Mouse (Mus musculus) CH12.LX (cell line): ENCODE results near the gene Vapb.

Experiments used
- CHD1 ChIP-seq: IDR thresholded peaks from 2 replicates; pipeline ENCODE4 v1.6.1; 2012; ENCODE audit warnings: low read depth, low read length, improper control_type of control experiment, inconsistent platforms
- CHD2 ChIP-seq: IDR thresholded peaks from 2 replicates; pipeline ENCODE4 v1.6.1; 2011; ENCODE audit warnings: low read length, improper control_type of control experiment
- CTCF ChIP-seq, 2 experiments: IDR thresholded peaks in 1 of 2; conservative IDR thresholded peaks in 1 of 2; 2 replicates each; pipeline ENCODE4 v1.5.1; 2011 to 2012; ENCODE audit warnings: low read depth in 2 of 2, low read length in 2 of 2, improper control_type of control experiment in 1 of 2, inconsistent platforms in 1 of 2, mild to moderate bottlenecking in 1 of 2, moderate library complexity in 1 of 2
- JUND ChIP-seq: conservative IDR thresholded peaks from 2 replicates; pipeline ENCODE4 v1.6.1; 2011; ENCODE audit warnings: low read depth, low read length, improper control_type of control experiment
- MAX ChIP-seq: IDR thresholded peaks from 2 replicates; pipeline ENCODE4 v1.6.1; 2011; ENCODE audit warnings: low read length, improper control_type of control experiment
- MXI1 ChIP-seq: IDR thresholded peaks from 2 replicates; pipeline ENCODE4 v1.6.1; 2011; ENCODE audit warnings: mild to moderate bottlenecking, low read depth, low read length, improper control_type of control experiment
- NELFE ChIP-seq: IDR thresholded peaks from 2 replicates; pipeline ENCODE4 v1.6.1; 2011; ENCODE audit warnings: low read depth, low read length, improper control_type of control experiment
- POLR2A ChIP-seq: IDR thresholded peaks from 2 replicates; pipeline ENCODE4 v1.6.1; 2011; ENCODE audit warnings: low read depth, mild to moderate bottlenecking, improper control_type of control experiment, low read length
- TBP ChIP-seq: conservative IDR thresholded peaks from 2 replicates; pipeline ENCODE4 v1.6.1; 2011; ENCODE audit warnings: low read depth, low read length, improper control_type of control experiment
- UBTF ChIP-seq: IDR thresholded peaks from 2 replicates; pipeline ENCODE4 v1.6.1; 2012; ENCODE audit warnings: low read depth, mild to moderate bottlenecking, inconsistent platforms, low read length, improper control_type of control experiment, moderate library complexity
- ZC3H11A ChIP-seq: IDR thresholded peaks from 2 replicates; pipeline ENCODE4 v1.6.1; 2012; ENCODE audit warnings: low read depth, mild to moderate bottlenecking, inconsistent platforms, low read length, improper control_type of control experiment
- ZKSCAN1 ChIP-seq: IDR thresholded peaks from 2 replicates; pipeline ENCODE4 v1.6.1; 2012; ENCODE audit warnings: low read depth, inconsistent platforms, low read length, improper control_type of control experiment, borderline replicate concordance

- TF ChIP-seq CTCF (conservative IDR thresholded peaks at IDR 0.05 in 1 of 2, IDR thresholded peaks at IDR 0.05 in 1 of 2; ENCODE audit: low read depth in 2 of 2, low read length in 2 of 2) (no peak), JUND (no peak), ZC3H11A (no peak), MAX (no peak), MXI1 (no peak), UBTF (no peak), TBP (no peak), CHD2 (no peak), NELFE (no peak), CHD1 (no peak), ZKSCAN1 (no peak), POLR2A (no peak)
These were observed 31.9 kb downstream of the Vapb start for GRCm38 (mm10) chr2:173769183-173769582.
